Mouse (Mus musculus) midbrain, embryonic 11.5 days (tissue): ENCODE measurements around the gene Zfp36. TPM values are rescaled to one million over a fixed set of nuclear protein-coding genes. Genes with fewer than 3 reads are reported as not detected.

Source experiments
- ATAC-seq: fragments of 200-750 bp; cut with Nextera tagmentation; 2 replicates; pipeline ENCODE4 v1.8.0; 2017; ENCODE audit warnings: moderate TSS enrichment, moderate library complexity; ENCODE audit not compliant: low FRiP score
- DNase-seq: peaks from one replicate; pipeline ENCODE4 v3.0.0; 2015; ENCODE audit warnings: low spot score; ENCODE audit errors: missing footprints
- H3K27ac ChIP-seq: fragments of 300-500 bp; sonication (generic); 2 replicates; pipeline ENCODE4 v1.5.1; 2014; ENCODE audit warnings: low read depth, low read length
- H3K27me3 ChIP-seq: fragments of 300-500 bp; sonication (generic); 2 replicates; pipeline ENCODE4 v1.6.1; 2014; ENCODE audit warnings: mild to moderate bottlenecking, low read length, moderate library complexity, mixed read lengths; ENCODE audit not compliant: control insufficient read depth, insufficient read depth
- H3K36me3 ChIP-seq: fragments of 300-500 bp; sonication (generic); 2 replicates; pipeline ENCODE4 v1.6.1; 2014; ENCODE audit warnings: mild to moderate bottlenecking, low read length, moderate library complexity, mixed read lengths; ENCODE audit not compliant: control insufficient read depth, insufficient read depth
- H3K4me1 ChIP-seq: fragments of 300-500 bp; sonication (generic); 2 replicates; pipeline ENCODE4 v1.6.1; 2014; ENCODE audit warnings: low read length; ENCODE audit not compliant: control insufficient read depth, insufficient read depth
- H3K4me2 ChIP-seq: fragments of 300-500 bp; sonication (generic); 2 replicates; pipeline ENCODE4 v1.6.1; 2014; ENCODE audit warnings: mild to moderate bottlenecking, moderate library complexity
- H3K4me3 ChIP-seq: fragments of 300-500 bp; sonication (generic); 2 replicates; pipeline ENCODE4 v1.5.1; 2014; ENCODE audit warnings: low read depth, low read length
- H3K9ac ChIP-seq: fragments of 300-500 bp; sonication (generic); 2 replicates; pipeline ENCODE4 v1.6.1; 2014; ENCODE audit warnings: low read length
- H3K9me3 ChIP-seq: fragments of 300-500 bp; sonication (generic); 2 replicates; pipeline ENCODE4 v1.6.1; 2016; ENCODE audit warnings: low read length; ENCODE audit not compliant: control insufficient read depth
- WGBS: fragments of 180-500 bp; shearing (Covaris S2); extraction: QIAGEN DNeasy Blood & Tissue Kit; methylation state at CpG from one replicate; pipeline ENCODE4 v1.1.7; 2014; 5-methylcytosine and 5-hydroxymethylcytosine counted together
- polyA plus RNA-seq: library from polyadenylated mRNA; unstranded; fragments of >200 nt; fragmentation: Nextera tagmentation; extraction: Ambion mirVana; gene quantifications from 2 replicates; pipeline ENCODE4 v1.2.1, GENCODE M21; 2014

The Zfp36 gene
- polyA plus RNA-seq, 1 experiment from 2014 or later = 3.5 TPM

DNA sequence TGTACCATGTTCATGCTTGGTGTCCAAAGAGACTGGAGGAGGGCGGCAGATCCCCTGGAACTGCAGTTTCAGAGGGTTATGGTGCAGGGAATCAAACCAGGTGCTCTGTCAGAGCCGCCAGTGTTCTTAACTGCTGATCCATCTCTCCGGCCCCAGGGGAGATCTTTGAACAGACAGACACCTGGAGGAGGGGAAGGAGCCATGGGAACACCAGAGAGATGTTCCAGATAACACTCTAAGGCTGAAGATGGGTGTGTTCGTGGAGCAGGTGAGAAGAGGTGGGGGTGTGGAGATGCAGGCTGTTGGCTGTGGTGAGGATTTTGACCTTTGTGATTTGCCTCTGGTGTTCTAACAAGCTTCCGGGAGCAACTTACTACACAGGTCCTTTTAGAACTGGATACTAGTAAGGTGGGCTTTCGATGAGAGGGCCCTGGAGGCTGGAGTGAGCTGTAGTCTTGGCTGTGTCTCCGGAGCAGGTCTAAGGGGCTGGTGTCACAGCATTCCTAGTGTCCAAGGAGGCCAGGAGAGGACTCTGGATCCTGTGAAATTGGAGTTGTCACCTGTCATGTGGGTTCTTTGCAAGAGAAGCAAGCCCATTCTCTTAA lies 6.1 kb downstream of the Zfp36 start:
- no peak for ATAC-seq
- Histone ChIP-seq H3K4me1 (peaks cover 34% of the 10 kb centered on the region), H3K27me3 (peaks cover 8% of the 10 kb centered on the region; the same call in 1 of the 2 replicates), H3K27ac (no peak overlapping the region), H3K4me2 (no peak overlapping the region), H3K9ac (no peak overlapping the region), H3K36me3 (peaks cover 2% of the 10 kb centered on the region; the same call in 1 of the 2 replicates), H3K9me3 (no peaks in the 10 kb centered on the region), H3K4me3 (no peak overlapping the region)
- DNase-seq = no peak
- WGBS = 87% methylated on average over 7 of the region's 7 CpGs

DNA sequence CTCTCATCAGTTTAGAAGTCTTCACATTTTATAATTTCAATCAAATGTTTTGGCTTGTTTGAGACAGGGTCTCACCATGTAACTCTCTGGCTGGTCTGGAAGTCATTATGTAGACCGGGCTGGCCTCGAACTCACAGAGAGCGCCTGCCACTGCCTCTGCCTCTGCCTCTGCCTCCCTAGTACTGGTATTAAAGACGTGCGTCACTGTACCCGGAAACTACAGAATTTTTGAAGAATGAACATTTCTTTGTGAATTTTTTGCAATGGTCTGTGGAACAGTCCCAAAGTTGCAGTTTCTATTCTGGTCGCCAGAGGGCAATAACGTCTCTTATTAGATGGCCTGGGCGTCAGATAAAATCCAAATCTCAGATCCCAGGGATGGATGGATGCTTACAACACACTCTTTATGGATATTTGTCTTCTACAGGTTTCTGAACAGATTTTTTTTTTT lies 6.9 kb downstream of the Zfp36 start:
- DNase-seq (peak; percentile 98), ATAC-seq (peak; percentile 9; the same call in 1 of the 2 replicates)
- under 1% methylated on average over 9 of the region's 9 CpGs for WGBS
- Histone ChIP-seq H3K27ac (no peak overlapping the region), H3K4me2 (peak overlapping the region; percentile 33), H3K36me3 (peaks cover 8% of the 10 kb centered on the region), H3K9ac (no peak overlapping the region), H3K4me3 (peak overlapping the region; percentile 85), H3K4me1 (peaks cover 26% of the 10 kb centered on the region), H3K27me3 (peaks cover 7% of the 10 kb centered on the region; the same call in 1 of the 2 replicates), H3K9me3 (no peaks in the 10 kb centered on the region)

DNA sequence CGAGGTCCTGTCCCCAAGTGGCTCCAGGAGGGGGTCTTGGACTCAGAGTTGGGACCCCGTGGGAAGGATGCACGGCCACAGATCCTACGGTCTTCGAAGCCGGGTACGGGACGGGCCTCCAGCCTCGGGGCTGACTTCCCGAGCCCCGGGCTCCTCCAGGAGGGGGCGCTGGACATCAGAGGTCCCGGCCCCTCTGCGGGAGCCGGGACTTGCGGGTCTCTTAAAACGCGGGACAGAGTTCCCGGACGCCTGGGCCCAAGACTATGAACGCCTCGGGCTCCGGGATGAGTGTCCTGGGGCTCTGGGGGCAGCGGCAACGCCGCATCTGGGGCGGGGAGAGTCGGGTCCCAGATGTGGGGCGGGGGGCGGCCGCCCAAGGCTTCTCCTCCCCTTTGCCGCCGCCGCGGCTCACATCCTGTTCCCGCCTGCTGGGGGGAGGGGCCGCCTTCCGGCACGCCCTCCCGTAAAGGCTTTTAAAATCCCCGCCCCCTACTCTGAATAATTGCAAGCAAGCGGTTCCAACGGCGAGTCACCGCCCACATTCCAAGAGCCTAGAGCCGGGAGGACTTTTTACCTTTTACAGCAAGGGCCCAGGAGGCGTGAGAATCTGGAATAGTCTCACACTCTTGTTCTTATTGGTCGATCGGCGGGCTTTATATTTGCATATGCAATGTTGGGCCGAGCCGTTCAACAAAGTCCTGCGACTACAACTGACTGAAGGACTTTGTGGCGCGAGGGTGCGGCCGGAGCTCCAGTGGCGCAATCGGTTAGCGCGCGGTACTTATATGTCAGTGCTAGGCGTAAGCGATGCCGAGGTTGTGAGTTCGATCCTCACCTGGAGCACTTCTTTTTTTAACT lies 7.6 kb downstream of the Zfp36 start, which contains the start of gene Plekhg2:
Plekhg2 (minus strand) TSS at position 349 of the 858 bp plus-strand sequence.
- peaks cover 25% of the 10 kb centered on the region for H3K4me1 ChIP-seq
- H3K4me2 ChIP-seq = peak within 1 kb of the TSS; percentile 89
- H3K9me3 ChIP-seq = no peaks in the 10 kb centered on the region
- ATAC-seq (peak; percentile 87), DNase-seq (peak; percentile 100)
- peaks cover 2% of the 10 kb centered on the region; the same call in 1 of the 2 replicates for H3K27me3 ChIP-seq
- peak within 1 kb of the TSS; percentile 82 for H3K27ac ChIP-seq
- under 1% methylated on average over 64 of the region's 66 CpGs for WGBS
- peak within 1 kb of the TSS; percentile 91 for H3K9ac ChIP-seq
- peak within 1 kb of the TSS; percentile 85 for H3K4me3 ChIP-seq
- peaks cover 15% of the 10 kb centered on the region for H3K36me3 ChIP-seq

DNA sequence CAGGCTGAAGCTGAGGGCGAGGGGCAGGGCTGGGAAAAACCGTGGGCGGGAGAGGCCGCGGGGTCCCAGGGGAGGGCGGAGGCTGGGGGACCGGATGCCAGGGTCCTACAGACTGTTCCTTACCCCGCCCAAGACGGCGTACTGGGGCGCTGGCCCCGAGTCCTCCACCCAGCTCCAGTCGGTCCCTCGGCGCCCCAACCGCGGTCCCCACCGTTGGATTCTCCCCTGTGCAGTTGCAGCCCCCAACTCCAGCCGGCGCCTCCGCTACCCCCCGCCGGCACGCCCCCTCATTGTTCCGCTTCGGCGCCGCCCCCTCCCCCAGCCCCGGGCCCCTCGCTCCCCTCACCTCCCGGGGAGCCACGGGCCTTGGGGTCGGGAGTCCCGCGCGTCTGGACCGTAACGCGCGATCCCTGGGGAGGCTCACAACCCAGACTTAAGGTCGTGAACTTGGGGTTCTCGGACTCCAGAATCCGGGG lies 8.5 kb downstream of the Zfp36 start:
- Histone ChIP-seq H3K9ac (peak overlapping the region; percentile 91), H3K9me3 (no peaks in the 10 kb centered on the region), H3K27me3 (no peaks in the 10 kb centered on the region), H3K4me2 (peak overlapping the region; percentile 89), H3K4me1 (peaks cover 25% of the 10 kb centered on the region), H3K27ac (peak overlapping the region; percentile 82), H3K4me3 (peak overlapping the region; percentile 85), H3K36me3 (peaks cover 21% of the 10 kb centered on the region)
- WGBS = under 1% methylated on average over 35 of the region's 43 CpGs
- peak; percentile 92 for DNase-seq
- peak; percentile 20 for ATAC-seq

DNA sequence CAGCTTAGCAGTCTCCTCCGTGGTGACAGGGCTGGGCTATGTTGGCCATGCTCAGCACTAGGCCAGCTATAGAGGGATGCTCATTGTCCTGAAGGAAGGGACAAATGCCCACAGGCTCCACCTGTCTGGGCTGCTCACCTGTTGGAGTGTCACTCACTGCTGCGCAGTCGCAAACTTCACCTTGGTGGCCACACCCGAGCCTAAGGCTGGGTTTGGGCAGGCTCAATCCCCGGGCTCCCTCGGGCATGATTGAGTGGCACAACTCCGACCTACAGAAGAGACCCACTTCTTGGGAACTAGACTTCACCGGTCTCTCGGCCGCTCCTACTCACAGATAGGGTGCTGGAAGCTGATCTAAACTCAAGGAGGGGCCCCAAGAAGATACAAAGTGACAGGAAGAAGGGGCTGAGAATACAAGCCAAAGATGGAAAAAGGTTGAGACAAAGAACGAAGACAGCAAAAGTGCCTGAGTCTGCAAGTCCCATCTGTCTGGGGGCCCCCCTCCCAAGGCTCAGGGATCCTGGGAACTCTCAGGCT lies 9.0 kb downstream of the Zfp36 start:
- H3K27me3 ChIP-seq = no peaks in the 10 kb centered on the region
- peak overlapping the region; percentile 82 for H3K27ac ChIP-seq
- WGBS = 12% methylated on average over 11 of the region's 11 CpGs
- H3K36me3 ChIP-seq = peaks cover 21% of the 10 kb centered on the region
- H3K4me2 ChIP-seq = peak overlapping the region; percentile 89
- peak overlapping the region; percentile 91 for H3K9ac ChIP-seq
- no peaks in the 10 kb centered on the region for H3K9me3 ChIP-seq
- H3K4me1 ChIP-seq = peaks cover 20% of the 10 kb centered on the region
- DNase-seq (no peak), ATAC-seq (no peak)
- peak overlapping the region; percentile 85 for H3K4me3 ChIP-seq

DNA sequence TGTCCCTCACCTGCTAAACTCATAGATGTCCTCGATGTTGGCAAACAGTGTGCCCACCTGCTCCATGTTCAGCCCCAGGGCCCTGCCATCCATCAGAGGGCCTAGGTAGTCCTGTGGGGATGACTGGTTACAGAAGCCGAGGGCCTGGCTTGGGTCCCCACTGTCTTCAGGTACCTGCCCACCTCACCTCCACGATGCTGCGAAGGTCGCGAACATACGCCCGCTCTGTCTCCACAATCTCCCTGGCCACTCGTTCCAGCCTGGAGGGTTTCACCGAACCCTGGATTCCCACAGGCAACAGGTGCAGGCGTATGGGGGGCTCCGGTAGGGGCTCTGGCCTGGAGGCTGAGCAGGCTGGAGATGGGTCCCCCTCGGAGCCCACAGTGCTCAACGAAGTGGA lies 10.0 kb downstream of the Zfp36 start:
- no peak for DNase-seq
- ATAC-seq = no peak
- no peaks in the 10 kb centered on the region for H3K27me3 ChIP-seq
- H3K9ac ChIP-seq = peak overlapping the region; percentile 91
- H3K9me3 ChIP-seq = no peaks in the 10 kb centered on the region
- peak overlapping the region; percentile 85 for H3K4me3 ChIP-seq
- peaks cover 25% of the 10 kb centered on the region for H3K36me3 ChIP-seq
- WGBS = 93% methylated on average over 14 of the region's 14 CpGs
- H3K4me1 ChIP-seq = peaks cover 16% of the 10 kb centered on the region
- peak overlapping the region; percentile 89 for H3K4me2 ChIP-seq
- no peak overlapping the region for H3K27ac ChIP-seq

DNA sequence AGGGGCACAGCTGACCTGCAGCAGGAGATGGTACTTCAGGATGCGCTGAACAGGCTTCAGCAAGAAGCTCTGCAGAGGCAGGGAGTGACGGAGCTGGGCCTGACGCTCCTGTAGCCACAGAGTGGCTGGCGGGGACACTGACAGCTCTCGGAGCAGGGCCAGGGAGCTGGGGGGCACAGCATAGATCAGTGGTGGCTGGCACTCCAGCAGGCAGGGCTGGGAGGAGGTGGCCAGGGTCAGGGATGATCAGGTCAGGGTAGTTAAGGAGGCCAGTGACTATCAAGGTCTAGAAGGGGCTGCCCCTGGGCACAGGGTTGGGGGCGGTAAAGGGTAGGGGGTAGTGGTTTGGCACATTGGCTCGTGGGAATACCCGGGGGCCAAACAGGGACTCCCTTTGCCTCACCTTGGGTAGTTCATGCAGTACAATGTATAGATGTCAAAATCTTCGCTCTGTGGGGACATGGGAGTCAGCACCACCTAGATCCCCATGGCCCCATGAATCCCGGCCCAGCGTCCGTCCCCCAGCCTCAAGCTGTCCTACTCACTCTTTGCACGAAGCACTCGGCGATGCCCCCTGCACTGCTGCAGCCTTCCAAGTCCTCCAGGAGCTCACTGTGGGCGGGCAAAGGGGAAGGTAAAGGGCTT lies 11.7 kb downstream of the Zfp36 start:
- no peak for ATAC-seq
- Histone ChIP-seq H3K4me1 (peaks cover 16% of the 10 kb centered on the region), H3K4me3 (no peak overlapping the region), H3K9me3 (no peaks in the 10 kb centered on the region), H3K27ac (no peak overlapping the region), H3K9ac (no peak overlapping the region), H3K36me3 (peaks cover 33% of the 10 kb centered on the region), H3K4me2 (no peak overlapping the region), H3K27me3 (no peaks in the 10 kb centered on the region)
- 92% methylated on average over 16 of the region's 16 CpGs for WGBS
- DNase-seq = no peak

DNA sequence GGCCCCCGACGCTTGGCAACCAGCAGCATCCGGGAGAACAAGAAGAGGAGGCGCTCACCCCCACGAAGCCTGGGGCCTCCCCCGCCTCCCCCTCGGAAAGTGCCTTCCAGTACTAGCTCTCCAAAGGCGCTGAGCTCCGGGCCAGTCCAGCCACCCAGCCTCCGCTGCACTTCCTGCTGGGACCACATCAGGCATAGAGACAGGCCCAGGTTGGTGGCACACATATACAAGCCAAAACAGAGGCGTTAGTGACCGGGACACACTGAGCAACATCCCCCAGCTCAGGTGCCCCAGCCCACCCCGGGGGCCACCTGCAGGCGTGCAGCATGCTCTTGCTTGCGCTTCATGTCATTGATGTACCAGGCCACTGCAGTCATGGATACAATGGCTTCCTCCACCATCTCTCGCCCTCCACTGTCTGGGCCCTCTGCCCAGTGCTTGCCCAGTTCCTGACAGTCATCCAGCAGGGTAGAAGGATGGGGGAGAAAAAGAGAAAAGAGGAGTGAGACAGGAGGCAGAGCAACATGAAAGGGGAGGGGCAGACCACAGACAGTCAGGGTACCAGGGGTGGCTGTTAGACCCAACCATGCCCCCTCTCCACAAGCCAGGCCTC lies 12.3 kb downstream of the Zfp36 start:
- peaks cover 33% of the 10 kb centered on the region for H3K36me3 ChIP-seq
- H3K27ac ChIP-seq = no peak overlapping the region
- no peak overlapping the region for H3K4me3 ChIP-seq
- 91% methylated on average over 16 of the region's 16 CpGs for WGBS
- no peak overlapping the region for H3K4me2 ChIP-seq
- H3K9ac ChIP-seq = no peak overlapping the region
- peaks cover 16% of the 10 kb centered on the region for H3K4me1 ChIP-seq
- no peak for ATAC-seq
- H3K27me3 ChIP-seq = no peaks in the 10 kb centered on the region
- no peaks in the 10 kb centered on the region for H3K9me3 ChIP-seq
- no peak for DNase-seq
